Mouse (Mus musculus) kidney, adult 2 months (tissue): ENCODE measurements around the gene Gm28047. TPM values are rescaled to one million over a fixed set of nuclear protein-coding genes. Genes with fewer than 3 reads are reported as not detected.

Experiments
- DNase-seq: peaks from one replicate; pipeline ENCODE4 v3.0.0; 2021
- H3K27ac ChIP-seq: fragments of 200-500 bp; 2 replicates; pipeline ENCODE4 v1.5.1; 2012; ENCODE audit warnings: low read depth, low read length, control low read depth, inconsistent platforms; ENCODE audit not compliant: insufficient read depth
- H3K27me3 ChIP-seq: fragments of 200-500 bp; replicated peaks from 2 replicates; pipeline ENCODE4 v1.6.1; 2012; ENCODE audit warnings: mild to moderate bottlenecking, moderate library complexity, low read length, inconsistent platforms; ENCODE audit not compliant: control insufficient read depth, insufficient read depth
- H3K36me3 ChIP-seq: fragments of 200-500 bp; 2 replicates; pipeline ENCODE4 v1.6.1; 2012; ENCODE audit warnings: mild to moderate bottlenecking, moderate library complexity, low read length, inconsistent platforms; ENCODE audit not compliant: control insufficient read depth, insufficient read depth
- H3K4me1 ChIP-seq: fragments of 200-500 bp; 2 replicates; pipeline ENCODE4 v1.6.1; 2011; ENCODE audit warnings: low read length; ENCODE audit not compliant: control insufficient read depth, insufficient read depth
- H3K4me3 ChIP-seq: fragments of 200-500 bp; 2 replicates; pipeline ENCODE4 v1.5.1; 2011; ENCODE audit warnings: mild to moderate bottlenecking, low read depth, low read length, control low read depth; ENCODE audit not compliant: insufficient read depth
- CTCF ChIP-seq: fragments of 200-500 bp; conservative IDR thresholded peaks from 2 replicates; pipeline ENCODE4 v1.5.1; 2011; ENCODE audit warnings: low read depth, mild to moderate bottlenecking, control low read depth, low read length, moderate library complexity, mixed read lengths; ENCODE audit not compliant: insufficient read depth, insufficient read length
- POLR2A ChIP-seq: fragments of 200-500 bp; IDR thresholded peaks from one replicate; pipeline ENCODE4 v1.6.1; 2011; ENCODE audit warnings: low read depth, low read length, control low read depth
- WGBS: fragments of 180-500 bp; shearing (Covaris S2); methylation state at CpG from one replicate; pipeline ENCODE4 v1.1.7; 2018; 5-methylcytosine and 5-hydroxymethylcytosine counted together
- polyA plus RNA-seq: library from polyadenylated mRNA; depleted of rRNA; stranded (reverse); fragments of >200 nt; gene quantifications from 2 replicates; pipeline ENCODE4 v1.2.3, GENCODE M21; 2012

The Gm28047 gene
- polyA plus RNA-seq, 1 experiment, result not detected

- Histone ChIP-seq H3K27me3 (no peaks in the 10 kb centered on the region), H3K4me3 (peak overlapping the region; percentile 77; the same call in 1 of the 2 replicates), H3K36me3 (no peaks in the 10 kb centered on the region), H3K27ac (no peak overlapping the region), H3K4me1 (peaks cover 3% of the 10 kb centered on the region; the same call in 1 of the 2 replicates)
- WGBS, result 43% methylated on average over 17 of the region's 17 CpGs
- TF ChIP-seq CTCF (no peak), POLR2A (no peak)
- DNase-seq, result no peak
Observed at GRCm38 (mm10) chr15:102519211-102520141, 105.4 kb downstream of the Gm28047 start.

DNA sequence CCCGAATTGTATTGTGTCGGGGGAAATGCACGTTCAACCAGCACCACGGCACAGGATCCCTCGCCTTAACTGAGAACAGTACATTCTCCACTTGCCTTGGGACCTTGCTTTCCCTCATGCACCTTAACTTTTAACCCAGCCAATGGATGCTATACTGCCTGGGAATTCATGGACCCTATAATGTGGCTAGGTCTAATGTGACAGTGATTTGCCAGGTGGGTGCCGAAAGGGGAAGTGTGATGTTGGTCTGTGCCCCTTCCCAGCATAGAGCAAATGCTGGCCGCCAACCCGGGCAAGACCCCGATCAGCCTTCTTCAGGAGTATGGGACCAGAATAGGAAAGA is 106.0 kb downstream of the Gm28047 start:
- peak overlapping the region; percentile 99 for H3K27ac ChIP-seq
- TF ChIP-seq CTCF, result no peak
- no peak for TF ChIP-seq POLR2A
- H3K4me1 ChIP-seq, result peaks cover 3% of the 10 kb centered on the region; the same call in 1 of the 2 replicates
- 8% methylated on average over 9 of the region's 9 CpGs for WGBS
- no peaks in the 10 kb centered on the region for H3K27me3 ChIP-seq
- no peak for DNase-seq
- H3K36me3 ChIP-seq, result no peaks in the 10 kb centered on the region
- H3K4me3 ChIP-seq, result peak overlapping the region; percentile 77

DNA sequence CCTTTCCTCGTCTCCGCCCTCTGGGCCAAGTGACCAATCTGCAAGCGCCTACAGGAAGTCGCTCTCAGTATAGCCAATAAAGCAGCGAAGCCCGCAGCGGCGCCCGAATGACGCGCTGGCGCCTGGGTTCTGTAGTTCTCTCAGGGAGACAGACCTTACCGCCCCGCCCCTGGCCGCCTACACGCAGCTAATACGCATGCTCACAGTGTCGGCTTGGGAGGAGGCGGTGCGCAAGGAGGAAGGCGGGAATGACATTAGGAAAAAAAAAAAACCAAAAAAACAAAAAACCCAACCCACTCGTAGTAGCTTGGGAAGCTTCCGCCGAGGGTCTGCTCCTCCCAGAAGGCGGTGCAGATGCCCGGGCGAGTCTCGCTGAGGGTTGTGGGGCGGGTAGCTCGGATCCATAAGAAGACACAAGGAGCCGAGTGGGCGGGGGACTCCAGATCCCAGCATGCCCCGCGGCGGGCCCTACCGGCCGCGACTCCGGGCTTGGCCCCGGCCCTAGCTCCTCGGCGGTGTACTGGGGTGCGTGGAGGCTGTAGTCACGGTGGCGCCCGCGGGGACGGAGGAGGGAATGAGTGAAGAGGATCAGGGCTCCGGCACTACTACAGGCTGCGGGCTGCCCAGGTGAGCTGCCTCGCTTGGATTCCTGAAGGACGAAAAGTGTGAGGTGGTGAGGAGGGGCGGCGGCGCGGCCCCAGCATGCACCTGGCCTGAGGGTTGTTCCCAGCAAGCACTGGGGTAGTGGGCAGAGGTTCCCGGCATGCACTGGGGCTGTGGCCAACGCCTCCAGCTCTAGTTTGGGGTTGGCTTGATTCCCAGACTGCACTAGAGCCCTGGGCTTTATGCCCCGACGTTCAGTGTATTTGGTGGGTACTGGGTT is 106.7 kb downstream of the Gm28047 start, which contains the start of gene Tarbp2:
Gene Tarbp2 (plus strand): TSS at position 217 of the 883 bp plus-strand sequence.
- Histone ChIP-seq H3K27me3 (no peaks in the 10 kb centered on the region), H3K4me1 (peaks cover 3% of the 10 kb centered on the region; the same call in 1 of the 2 replicates), H3K36me3 (no peaks in the 10 kb centered on the region), H3K4me3 (peak within 1 kb of the TSS; percentile 77), H3K27ac (peak within 1 kb of the TSS; percentile 99)
- DNase-seq, result peak; percentile 100
- no peak for TF ChIP-seq CTCF
- peak; percentile 11 for TF ChIP-seq POLR2A
- WGBS, result 1% methylated on average over 60 of the region's 60 CpGs

GRCm38 (mm10) chr15:102517631-102517975 is 107.3 kb downstream of the Gm28047 start:
- under 1% methylated on average over 10 of the region's 10 CpGs for WGBS
- H3K27ac ChIP-seq, result peak overlapping the region; percentile 68
- no peak for TF ChIP-seq CTCF
- TF ChIP-seq POLR2A, result peak; percentile 83
- H3K36me3 ChIP-seq, result no peaks in the 10 kb centered on the region
- H3K4me1 ChIP-seq, result peaks cover 3% of the 10 kb centered on the region; the same call in 1 of the 2 replicates
- no peak for DNase-seq
- no peaks in the 10 kb centered on the region for H3K27me3 ChIP-seq
- H3K4me3 ChIP-seq, result peak overlapping the region; percentile 52

- TF ChIP-seq POLR2A (no peak), CTCF (no peak)
- WGBS, result under 1% methylated on average over 41 of the region's 43 CpGs
Observed at GRCm38 (mm10) chr15:102516728-102517404, 108.0 kb downstream of the Gm28047 start, which contains the start of gene Map3k12. Gene Map3k12 (minus strand): TSS chr15:102517064.

DNA sequence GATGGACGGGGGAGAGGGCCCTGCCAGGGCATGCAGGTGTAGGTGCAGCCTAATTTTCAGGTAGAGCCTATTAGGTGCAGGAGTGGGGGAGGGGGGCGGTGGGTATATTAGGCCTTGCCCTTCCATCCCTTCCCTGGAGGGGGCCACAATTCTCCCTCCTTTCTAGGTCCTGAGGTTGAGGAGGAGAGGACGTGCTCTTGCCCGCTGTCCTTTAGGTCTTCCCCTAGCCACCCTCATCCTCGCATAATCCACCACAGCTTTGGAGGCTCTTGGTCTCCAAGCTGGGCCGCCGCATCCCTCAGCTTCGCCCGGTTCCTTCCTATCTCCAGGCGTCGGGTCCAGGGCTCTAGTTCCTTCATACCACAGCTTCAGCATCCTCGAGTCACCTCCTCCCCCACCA is 108.6 kb downstream of the Gm28047 start:
- Histone ChIP-seq H3K27ac (no peak overlapping the region), H3K36me3 (no peaks in the 10 kb centered on the region), H3K4me3 (peak overlapping the region; percentile 65), H3K4me1 (peaks cover 3% of the 10 kb centered on the region; the same call in 1 of the 2 replicates), H3K27me3 (no peaks in the 10 kb centered on the region)
- no peak for DNase-seq
- TF ChIP-seq CTCF, result no peak
- TF ChIP-seq POLR2A, result no peak
- 4% methylated on average over 12 of the region's 12 CpGs for WGBS

More at GRCm38 (mm10) chr15:102516728-102517404, 108.0 kb downstream of the Gm28047 start, which contains the start of gene Map3k12:
- peak within 1 kb of the TSS; percentile 65 for H3K4me3 ChIP-seq
- H3K4me1 ChIP-seq, result peaks cover 3% of the 10 kb centered on the region; the same call in 1 of the 2 replicates
- H3K27me3 ChIP-seq, result no peaks in the 10 kb centered on the region
- no peaks in the 10 kb centered on the region for H3K36me3 ChIP-seq
- H3K27ac ChIP-seq, result peak within 1 kb of the TSS; percentile 68
- DNase-seq, result peak; percentile 71
